Mouse (Mus musculus) monocyte, adult 5-6 weeks (primary cell): Measurements from ENCODE around the gene Scin. TPM values are rescaled to one million over a fixed set of nuclear protein-coding genes. Genes with fewer than 3 reads are reported as not detected.

Experiments
- ATAC-seq: fragments of 153-309, 156-312 bp; replicated peaks from 2 replicates; pipeline ENCODE4 v1.8.0; 2017; ENCODE audit warnings: mild to moderate bottlenecking; ENCODE audit not compliant: low TSS enrichment, insufficient number of reproducible peaks, severe bottlenecking, poor library complexity, low FRiP score
- total RNA-seq: library from RNA; stranded (forward); fragments of 200-1000, 200-491, 200-594 nt; gene quantifications from 3 replicates; pipeline ENCODE4 v1.2.3, GENCODE M21; 2017

The Scin gene
- total RNA-seq, 1 experiment from 2014 or later: 0.57 TPM

GRCm38 (mm10) chr12:40037226-40037813 is 96.7 kb downstream of the Scin start:
- peak; percentile 89 for ATAC-seq

GRCm38 (mm10) chr12:40036666-40037065 is 97.4 kb downstream of the Scin start:
- no peak for ATAC-seq

GRCm38 (mm10) chr12:40035506-40035905 is 98.5 kb downstream of the Scin start:
- ATAC-seq: no peak

GRCm38 (mm10) chr12:40029201-40029600 is 104.8 kb downstream of the Scin start:
- no peak for ATAC-seq

- no peak for ATAC-seq
These were observed 106.2 kb downstream of the Scin start for GRCm38 (mm10) chr12:40027846-40028245.

- ATAC-seq: no peak
These were observed 106.6 kb downstream of the Scin start for GRCm38 (mm10) chr12:40027444-40027843.

GRCm38 (mm10) chr12:40023918-40024317 is 110.1 kb downstream of the Scin start:
- no peak for ATAC-seq

- ATAC-seq: no peak
These were observed 110.9 kb downstream of the Scin start for GRCm38 (mm10) chr12:40023014-40023642.

- no peak for ATAC-seq
These were observed 111.7 kb downstream of the Scin start for GRCm38 (mm10) chr12:40022344-40022743.

GRCm38 (mm10) chr12:40017955-40018505 is 116.0 kb downstream of the Scin start:
- no peak for ATAC-seq

- peak; percentile 71 for ATAC-seq
These were observed 117.2 kb downstream of the Scin start for GRCm38 (mm10) chr12:40016648-40017460.

GRCm38 (mm10) chr12:40016068-40016467 is 118.0 kb downstream of the Scin start:
- ATAC-seq: no peak

- no peak for ATAC-seq
These were observed 124.2 kb downstream of the Scin start for GRCm38 (mm10) chr12:40009866-40010265.

Other genes with a start within 250 kb of the Scin start
- 19.2 to 34.1 TPM (median 30.3 TPM) in 3 replicates for gene Arl4a, start 96.2 kb downstream of the Scin start, total RNA-seq
- gene Lsmem1, start 65.3 kb upstream of the Scin start, total RNA-seq: 0.29 to 1.2 TPM (median 0.96 TPM) in 3 replicates
- gene Ifrd1, start 114.3 kb upstream of the Scin start, total RNA-seq: 450 to 581 TPM (median 532 TPM) in 3 replicates